Mouse (Mus musculus) cerebellum, adult 11 months (tissue): ENCODE measurements around the gene Tmprss9.

Source experiments
- DNase-seq: peaks from one replicate; pipeline ENCODE4 v3.0.0; 2022

The Tmprss9 gene

GRCm38 (mm10) chr10:80940320-80940987, 68.8 kb downstream of the Tmprss9 start:
- no peak for DNase-seq

GRCm38 (mm10) chr10:80940988-80941347, 69.3 kb downstream of the Tmprss9 start:
- no peak for DNase-seq

GRCm38 (mm10) chr10:80942919-80943318, 71.3 kb downstream of the Tmprss9 start:
- no peak for DNase-seq

GRCm38 (mm10) chr10:80943701-80944100, 72.1 kb downstream of the Tmprss9 start:
- DNase-seq: no peak

- DNase-seq: no peak
Observed at GRCm38 (mm10) chr10:80944231-80944630, 72.6 kb downstream of the Tmprss9 start.

GRCm38 (mm10) chr10:80946684-80947437, 75.2 kb downstream of the Tmprss9 start:
- DNase-seq: no peak

GRCm38 (mm10) chr10:80947802-80948201, 76.2 kb downstream of the Tmprss9 start:
- no peak for DNase-seq

GRCm38 (mm10) chr10:80948570-80948969, 76.9 kb downstream of the Tmprss9 start:
- DNase-seq: no peak

- no peak for DNase-seq
Observed at GRCm38 (mm10) chr10:80949081-80949480, 77.4 kb downstream of the Tmprss9 start.
